Mouse (Mus musculus) ZHBTc4 (cell line): ENCODE data around the gene 5830473C10Rik.
A peak's percentile ranks its signal among the peaks of the same experiment; 100 is the strongest.

ENCODE experiments used
- DNase-seq: peaks from one replicate; pipeline ENCODE4 v3.0.0-alpha.2; 2011; ENCODE audit warnings: low read depth, low spot score

Gene 5830473C10Rik

DNA sequence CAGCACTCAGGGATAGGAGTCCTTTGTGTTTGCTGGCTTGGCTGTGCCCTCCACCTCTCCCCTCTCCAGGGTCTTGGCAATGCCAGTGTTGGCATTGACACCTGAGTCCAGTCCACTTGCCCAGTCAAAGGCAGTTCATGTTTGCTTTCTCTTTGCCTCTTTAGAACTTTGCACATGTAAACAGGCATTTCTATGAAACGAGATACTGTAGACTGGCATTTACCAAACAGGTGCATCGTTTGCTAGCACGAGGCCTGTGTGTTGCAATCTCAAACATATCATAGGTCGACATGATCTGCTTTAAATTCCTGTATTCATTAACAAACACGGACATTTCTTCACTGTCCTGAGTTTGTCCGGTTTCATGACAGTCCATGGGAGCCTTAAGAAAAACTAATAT is at the start of gene 5830473C10Rik:
Gene 5830473C10Rik (plus strand): TSS at position 365 of the 400 bp plus-strand sequence.
- DNase-seq: no peak

DNA sequence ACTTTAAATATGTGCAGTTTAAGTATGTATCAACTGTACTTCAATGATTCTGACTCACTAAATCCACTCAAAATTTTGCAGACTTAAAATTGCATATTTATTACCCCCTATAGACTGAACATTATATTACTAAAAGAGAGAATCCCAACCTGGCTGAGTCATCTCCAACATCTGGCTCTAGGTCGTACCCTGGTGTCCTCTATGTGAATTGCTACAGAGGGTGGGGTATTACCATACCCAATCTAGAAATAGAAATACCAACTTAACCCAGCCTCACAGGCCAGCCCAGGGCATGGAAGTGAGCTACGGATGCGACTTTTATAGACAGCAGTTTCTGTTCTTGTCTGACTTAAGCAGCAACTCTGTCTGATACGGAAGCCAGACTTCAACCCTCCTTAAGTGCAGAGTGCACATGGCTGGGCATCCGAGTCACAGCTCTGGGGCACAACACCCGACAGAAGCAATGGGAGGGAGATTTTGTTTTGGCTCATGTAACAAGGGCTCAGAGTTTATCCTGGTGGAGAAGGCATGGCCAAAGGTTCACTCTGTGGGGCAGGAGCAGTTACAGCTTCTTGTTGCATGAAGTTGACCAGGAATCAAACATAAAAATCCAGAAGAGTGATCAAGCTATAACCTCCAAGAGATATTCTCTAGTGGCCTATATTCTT is 48.5 kb upstream of the 5830473C10Rik start:
- DNase-seq: no peak

DNA sequence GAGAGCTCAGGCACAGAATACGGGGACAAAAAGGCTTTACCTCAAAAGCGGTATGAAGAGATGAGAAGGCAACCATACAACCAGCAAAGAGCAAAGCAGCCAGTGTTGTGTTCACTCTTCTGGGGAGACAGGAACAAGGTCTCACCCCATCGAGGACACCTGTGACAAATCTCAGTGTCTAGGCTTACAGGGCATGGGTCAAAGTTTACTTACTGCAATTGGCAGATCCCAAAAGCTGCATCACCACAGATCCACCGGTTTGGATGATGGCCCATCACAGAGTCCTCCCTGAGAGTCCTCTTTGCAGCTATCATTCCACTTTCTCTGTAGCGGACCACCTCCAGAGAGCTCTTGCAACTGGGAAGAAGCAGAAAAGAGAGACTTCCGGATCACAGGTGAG is 45.3 kb upstream of the 5830473C10Rik start:
- DNase-seq: no peak

DNA sequence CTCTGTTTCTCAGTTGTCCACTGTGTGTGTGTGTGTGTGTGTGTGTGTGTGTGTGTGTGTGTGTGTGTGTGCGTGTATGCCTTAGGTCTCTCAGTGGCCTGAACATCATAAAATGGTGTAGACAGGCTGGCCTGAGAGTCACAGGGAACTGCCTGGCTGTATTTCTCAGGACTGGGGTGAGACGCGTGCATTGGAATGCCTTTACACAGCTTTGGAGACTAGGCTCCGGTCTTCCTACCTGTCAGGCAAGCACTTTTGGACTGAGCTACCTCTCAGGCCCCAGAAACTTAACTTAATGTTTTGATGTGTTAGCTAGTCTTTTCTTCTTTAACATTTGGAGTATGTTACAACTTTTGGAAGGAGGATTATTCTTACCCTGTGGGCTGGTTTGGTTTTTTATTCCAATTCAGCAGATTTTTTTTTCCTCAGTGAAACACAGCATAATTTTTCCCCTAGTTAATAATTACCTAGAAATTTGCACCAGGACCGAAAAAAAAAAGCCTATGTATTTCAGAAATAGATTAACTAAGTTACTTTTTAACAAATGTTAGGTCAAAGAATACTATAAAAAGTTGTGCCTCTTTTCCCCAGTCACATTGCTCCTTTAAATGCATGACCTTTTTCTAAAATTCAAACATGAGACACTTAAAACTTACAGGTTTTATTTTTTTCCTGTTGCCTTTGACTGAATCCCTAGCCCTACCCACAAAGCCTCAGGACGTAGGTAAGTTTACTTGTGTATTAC is 42.4 kb upstream of the 5830473C10Rik start, which contains the start of gene Afm:
Gene Afm (plus strand): TSS at position 577 of the 745 bp plus-strand sequence.
- no peak for DNase-seq

DNA sequence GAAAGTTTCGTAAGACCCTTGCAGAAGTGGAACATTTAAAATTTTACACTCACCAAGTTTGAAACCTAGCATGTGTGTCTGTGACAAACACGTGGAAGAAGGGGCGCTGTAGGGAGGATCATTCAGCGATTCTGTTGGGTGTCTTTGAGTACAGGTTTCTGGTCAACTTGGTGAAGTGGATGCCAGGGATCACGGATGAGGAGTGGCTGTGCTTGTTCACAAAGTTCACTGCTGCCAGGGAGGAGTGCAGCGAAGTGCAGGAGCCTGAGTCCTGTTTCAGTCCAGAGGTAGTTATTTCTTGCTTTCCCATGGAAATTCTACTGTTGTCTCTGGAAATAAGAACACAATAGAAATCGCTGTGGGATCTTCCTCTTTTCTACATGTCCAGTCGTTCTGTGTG is 9.7 kb upstream of the 5830473C10Rik start:
- DNase-seq: no peak

DNA sequence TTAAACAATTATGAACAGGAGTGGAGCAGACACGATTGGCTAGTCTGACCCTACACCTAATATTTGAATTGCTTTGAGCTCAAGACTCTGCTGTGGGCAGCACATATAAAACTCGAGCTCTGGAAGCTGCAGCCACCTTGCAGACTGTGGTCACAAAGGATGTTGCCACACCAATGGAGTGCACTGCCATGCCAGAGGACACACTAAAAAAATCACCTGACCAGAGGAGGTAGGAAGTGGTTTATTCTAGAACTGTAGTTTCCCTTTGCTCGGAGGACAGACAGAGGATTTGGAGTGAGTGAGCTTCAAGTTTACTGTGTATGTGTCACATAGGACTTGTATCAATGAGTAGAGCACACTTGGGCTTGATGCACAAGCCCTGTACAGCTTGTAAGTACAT is 4.9 kb upstream of the 5830473C10Rik start:
- DNase-seq: no peak

DNA sequence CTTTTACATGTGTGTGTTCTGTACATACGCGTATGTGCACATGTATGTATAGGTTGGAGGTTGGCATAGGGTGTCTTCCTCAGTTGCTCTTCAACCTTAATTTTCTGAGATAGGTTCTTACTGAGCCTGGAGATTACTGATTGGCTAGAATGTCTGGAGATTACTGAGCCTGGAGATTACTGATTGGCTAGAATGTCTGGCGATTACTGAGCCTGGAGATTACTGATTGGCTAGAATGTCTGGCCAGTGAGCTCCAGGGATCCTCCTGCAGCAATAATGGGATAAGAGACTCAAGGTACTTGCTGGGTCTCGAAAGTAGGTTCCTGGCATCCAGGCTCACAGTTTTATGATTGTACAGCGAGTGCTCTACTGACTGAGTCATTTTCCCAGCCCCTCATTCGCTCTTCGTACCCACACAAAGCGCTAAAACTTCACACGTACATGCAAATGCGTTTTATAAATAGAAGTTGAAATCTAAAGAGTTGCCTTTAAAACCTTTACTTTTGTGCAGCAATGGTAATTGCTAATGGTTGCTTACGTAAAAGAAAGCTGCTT is 891 bp downstream of the 5830473C10Rik start:
- DNase-seq: no peak

DNA sequence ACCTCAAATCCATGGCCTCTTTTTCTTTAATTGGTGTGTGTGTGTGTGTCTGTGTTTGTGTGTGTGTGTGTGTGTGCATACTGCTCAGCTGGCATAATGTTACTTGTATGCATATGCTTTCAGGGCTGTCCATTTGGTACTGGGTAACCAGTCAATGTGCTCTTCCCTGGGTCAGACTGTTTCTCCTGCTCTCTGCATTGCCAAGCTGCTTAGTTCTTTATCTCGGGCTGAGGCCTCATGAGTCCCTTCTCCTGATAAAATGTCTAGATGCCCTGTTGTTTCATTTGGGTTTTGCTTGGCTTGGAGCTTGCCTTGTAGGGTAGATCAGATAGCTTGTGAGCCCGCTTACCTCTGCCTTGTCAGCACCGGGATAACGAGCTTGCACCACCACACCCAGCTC is 2.0 kb downstream of the 5830473C10Rik start:
- no peak for DNase-seq

DNA sequence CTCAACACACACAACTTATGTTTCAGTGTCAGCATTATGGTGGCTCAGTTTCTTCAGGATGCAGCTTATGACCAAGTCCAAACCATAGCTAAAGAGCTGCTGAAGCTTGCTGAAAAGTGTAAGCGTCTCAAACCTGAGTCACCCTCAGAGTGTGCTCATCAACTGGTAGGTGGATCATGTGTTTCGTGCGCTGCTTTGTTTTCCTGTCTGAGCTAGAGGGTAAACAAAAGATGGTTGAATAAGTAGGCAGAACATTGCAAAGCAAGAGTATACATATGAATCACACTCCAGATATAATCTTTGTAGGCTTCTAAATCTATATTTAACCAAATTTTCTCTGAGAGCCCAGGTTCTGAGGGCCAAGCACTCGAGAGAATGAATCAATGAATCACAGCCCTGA is 3.3 kb downstream of the 5830473C10Rik start:
- DNase-seq: no peak

DNA sequence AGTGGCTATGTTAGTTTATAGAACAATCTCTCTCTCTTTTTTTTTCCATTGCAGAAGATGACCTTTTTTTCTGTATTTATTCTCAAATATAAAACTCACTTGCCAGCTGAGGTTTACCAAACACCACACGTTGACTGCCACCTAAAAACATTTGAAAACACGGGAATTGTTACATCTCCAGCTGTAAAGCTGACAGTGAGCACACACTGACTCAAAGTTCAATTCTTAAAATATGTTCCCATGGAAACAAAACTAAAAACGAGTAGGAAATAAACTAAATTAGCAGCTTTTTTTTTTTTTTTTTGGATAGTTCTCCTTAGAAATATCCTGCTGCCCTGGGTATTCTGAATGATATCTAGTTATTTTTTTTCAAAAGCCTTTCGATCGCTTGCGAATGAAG is 4.3 kb downstream of the 5830473C10Rik start:
- DNase-seq: no peak

DNA sequence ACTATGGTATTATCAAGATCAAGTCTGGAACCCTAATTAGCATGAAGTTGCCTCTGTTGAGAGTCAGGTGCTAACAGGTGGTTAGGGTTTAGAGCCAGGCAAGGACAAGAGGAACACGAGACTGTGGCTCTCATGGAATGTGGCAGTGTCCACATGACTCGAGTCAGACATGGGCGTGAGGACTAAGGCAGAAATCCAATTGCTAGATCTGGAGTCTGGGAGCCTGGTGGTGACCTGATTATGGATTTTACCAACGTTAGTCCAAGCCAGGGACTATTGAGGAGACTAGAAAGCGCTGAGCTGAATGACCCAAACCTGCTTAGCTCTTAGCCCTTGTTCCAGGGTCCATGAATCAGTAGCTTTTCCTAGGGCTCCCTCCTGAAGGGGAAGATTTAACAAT is 6.9 kb downstream of the 5830473C10Rik start:
- DNase-seq: no peak

DNA sequence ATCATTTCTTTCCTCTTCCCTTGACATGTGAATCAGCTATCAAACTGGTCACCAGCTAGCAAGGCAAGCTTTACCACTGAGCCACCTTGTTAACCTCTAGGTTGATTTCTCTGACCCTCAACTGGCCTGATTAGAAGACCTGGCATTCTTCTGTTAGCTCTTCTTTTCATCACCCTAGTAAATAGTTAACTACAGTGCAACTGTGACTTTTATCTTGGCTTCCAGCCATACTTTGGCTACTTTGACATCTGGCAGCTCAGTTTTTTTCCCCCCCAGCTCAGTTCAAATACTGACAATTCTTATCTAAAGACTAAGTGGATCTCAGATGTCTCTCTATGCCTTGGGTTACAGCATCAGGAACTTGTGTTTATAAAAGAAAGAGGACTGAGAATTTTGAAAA is 7.4 kb downstream of the 5830473C10Rik start:
- DNase-seq: no peak

DNA sequence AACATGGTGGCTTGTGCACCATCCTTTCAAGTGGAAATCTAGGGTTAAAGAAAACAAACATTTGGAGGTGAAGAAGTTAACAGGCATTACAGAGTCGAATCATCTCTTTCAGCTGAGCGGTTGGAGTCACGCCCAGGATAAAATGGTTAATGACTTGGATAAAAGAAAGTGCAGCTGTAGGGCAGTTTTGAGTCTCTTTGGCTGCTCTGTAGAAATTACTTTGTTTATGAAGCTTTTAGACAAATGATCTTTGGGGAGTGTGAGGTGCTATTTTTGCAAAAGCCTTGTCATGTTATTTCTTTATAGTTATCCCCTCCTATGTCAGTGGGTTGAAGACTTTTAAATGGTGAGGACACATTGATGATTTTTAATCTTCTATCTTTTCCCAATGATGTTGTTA is 10.3 kb downstream of the 5830473C10Rik start:
- DNase-seq: no peak

DNA sequence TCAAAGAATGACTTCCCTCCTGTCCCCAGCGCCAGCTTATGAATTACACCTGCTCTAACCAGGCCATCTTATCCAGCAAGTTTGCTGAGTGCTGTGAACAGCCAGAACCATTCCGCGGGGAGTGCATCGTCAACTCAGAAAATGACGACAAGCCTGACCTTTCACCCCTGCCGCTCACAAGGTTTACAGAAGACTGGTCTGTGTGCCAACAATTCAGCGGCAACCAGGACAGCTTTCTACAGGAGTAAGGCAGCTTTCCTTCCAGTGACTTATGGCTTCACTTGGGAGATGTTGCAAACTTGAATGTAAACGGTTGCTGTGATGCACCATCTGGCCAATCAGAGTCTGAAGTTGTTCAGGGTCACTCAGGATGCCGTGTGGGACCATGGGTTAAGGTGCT is 16.8 kb downstream of the 5830473C10Rik start:
- DNase-seq: no peak

DNA sequence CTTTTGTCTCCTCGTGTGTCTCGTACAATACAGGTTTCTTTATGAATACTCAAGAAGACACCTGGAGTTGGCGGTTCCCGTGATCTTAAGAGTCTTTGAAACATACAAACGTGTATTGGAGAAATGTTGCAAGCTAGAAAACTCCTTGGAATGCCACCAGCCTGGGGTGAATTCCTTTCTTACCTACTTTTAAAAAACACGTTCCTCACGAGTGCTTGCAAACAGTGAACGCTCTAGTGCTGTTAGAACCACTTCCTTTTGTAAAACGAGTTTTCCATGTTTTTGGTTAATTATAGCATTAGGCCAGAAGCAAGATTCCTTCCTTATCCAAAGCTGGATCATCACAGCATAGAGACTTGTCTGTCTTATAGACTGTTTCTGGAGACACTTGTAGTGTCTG is 18.6 kb downstream of the 5830473C10Rik start:
- DNase-seq: no peak

DNA sequence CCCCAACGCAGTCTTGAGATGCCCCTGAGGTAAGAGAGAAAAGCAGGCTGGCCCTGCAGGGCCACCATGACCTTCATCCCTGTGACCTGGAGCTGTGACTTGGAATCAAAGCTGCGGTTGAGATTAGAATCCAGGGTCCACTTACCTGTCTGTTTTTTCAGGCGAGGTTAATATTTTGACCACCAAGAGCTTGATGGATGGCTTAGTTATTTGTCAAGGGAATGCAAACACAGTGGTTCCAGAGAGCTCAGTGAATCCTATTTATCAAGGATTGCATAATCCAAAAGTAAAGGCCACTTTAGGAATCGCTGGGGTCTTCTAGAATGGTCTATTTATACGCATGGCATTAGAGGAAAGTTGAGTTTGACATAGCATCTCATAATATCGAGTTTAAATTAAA is 21.3 kb downstream of the 5830473C10Rik start:
- no peak for DNase-seq

DNA sequence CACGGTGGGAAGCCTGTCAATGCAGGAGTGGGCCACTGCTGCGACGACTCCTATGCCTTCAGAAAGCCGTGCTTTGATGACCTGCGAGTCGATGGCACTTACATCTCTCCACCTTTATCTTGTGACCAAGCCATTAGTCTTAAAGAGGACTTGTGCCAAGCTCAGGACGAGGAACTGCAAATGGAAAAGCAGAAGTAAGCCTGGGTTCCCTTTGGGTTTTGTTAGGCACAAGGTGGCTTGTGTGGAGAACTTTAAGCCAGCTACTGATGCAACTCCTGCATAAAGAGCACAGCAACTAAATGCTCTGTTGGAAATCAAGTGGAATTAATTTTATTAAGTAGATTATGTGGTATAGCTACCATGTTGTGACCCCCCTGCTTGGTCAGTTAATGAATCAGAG is 23.9 kb downstream of the 5830473C10Rik start:
- no peak for DNase-seq

DNA sequence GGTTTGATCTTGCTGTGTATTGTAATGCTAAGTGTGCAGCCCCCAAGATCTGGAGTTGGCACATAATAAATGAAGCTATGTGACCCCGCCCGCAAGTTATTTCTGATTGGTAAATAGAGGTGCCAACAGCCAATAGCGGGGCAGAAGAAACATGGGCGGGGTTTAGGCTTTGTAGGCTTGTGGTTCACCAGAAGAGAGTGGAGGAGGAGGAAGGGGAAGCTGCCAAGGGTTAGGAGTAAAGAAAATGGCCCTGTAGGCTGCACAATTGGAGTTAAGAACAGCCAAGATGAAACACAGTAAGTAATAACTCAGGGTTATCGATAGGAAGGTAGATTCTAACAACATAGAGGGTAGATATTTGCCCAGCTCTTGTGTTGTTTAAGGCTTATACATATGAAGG is 25.6 kb downstream of the 5830473C10Rik start:
- no peak for DNase-seq

DNA sequence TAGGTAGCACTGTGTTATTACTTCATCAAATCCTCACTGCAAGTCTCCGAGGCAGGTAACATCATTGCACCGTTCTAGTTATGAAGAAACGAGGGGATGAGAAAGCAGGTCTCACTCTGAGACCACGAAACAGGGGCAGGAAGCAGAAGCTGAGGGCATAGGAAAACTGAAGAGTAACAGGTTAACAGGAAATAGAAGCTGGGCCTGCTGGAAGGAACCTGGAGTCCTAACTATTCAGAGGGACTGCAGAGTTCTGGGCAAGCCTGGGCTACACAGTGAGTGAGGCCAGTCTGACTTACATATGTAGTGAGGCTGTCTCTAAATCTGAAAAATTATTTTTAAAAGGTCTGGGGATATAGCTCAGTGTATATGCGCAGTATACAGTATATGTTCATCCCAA is 27.2 kb downstream of the 5830473C10Rik start:
- no peak for DNase-seq

DNA sequence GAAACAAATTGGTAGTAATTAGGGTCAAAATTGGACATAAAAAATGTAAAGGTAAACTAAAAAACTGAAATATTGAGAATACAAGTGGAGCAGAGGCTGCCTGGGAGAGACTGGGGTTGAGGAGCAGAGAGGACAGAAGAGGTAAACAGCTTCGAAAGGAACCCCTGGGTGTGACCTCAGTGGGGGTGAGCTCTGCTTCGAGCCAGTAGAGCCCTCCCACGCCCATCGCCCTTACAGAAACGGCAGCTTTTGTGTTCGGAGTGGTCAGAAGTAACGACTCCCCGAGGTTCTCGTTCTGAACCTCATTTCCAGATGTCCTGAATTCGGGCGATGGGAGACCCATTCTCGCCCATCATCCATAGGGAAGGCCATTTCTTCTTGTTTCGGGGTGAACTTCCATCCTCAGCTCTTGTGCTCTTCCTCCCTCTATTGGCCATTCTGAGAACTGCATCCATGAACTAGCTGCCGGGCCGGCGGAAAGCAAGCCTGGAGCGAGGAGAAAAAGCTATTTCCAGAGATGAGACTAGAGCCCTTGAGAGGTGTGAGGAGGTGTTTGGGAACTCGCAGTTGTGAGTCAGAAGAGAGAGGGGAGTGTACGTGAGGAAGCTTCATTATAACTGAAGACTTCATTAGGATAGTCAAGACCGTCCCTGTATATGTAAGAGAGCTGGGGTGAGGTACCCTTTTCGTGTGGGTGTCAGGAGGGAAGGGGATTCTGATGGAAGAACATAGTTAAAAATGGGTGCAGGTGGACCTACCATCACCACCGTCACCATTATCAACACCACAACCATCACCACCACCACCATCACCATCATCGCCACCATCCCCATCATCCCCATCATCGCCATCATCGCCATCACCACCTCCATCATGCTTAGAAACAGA is 28.0 kb downstream of the 5830473C10Rik start:
- peak; percentile 73 for DNase-seq

DNA sequence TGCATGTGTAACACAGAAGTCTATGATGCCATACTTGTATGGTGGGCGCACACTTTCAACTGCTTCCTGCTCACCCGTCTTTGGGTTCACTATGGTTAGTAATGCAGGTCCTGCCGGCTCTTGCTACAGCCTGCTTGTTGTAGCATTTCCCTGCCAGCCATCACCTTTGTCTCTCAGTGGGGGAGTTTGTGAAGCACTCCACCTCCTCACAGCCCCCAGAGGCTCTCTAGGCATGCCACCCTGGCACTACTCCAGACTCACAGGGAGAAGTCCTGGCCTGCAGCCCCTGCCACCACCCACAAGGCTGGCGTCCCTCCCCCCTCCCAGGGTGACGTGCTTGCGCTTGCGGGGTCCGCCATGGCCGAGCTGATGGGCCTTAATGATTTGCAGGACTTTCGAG is 29.8 kb downstream of the 5830473C10Rik start:
- DNase-seq: no peak

DNA sequence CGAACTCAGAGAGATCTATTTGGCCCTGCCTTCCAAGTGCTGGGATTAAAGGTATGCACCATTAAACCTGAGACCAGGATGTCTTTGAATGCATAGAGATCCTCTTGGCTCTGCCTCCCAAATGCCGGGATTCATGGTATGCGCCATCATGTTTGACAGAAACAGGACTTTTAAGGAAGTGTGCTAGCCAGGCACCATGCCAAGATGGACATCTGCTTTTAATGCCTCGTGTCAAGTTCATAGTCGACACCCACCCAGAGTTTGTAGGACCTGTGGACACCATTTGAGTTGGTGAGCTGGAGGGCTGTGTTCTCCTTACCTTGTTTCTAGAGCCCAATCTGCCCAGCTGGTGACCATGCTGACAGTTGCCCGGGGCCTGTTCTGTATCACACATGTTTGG is 31.0 kb downstream of the 5830473C10Rik start:
- no peak for DNase-seq
